Mouse (Mus musculus) cerebellum, postnatal 36 days (tissue): ENCODE measurements around the gene Nlrp14.
"Not testable (repeated sequence)": the region's sequence is repeated elsewhere in the genome, so short reads cannot be mapped to it uniquely, and the experiment has no call there.

Experiments
- DNase-seq, 2 experiments: peaks; one replicate each; pipeline ENCODE4 v3.0.0; 2021 to 2022; ENCODE audit warnings: mixed read lengths in 2 of 2

Nlrp14 gene

GRCm38 (mm10) chr7:107166690-107167089 is at the start of gene Nlrp14:
Nlrp14 (plus strand) TSS chr7:107166990.
- no peak for DNase-seq

GRCm38 (mm10) chr7:107130983-107131382 is 35.8 kb upstream of the Nlrp14 start, which contains the start of gene Olfr715:
Olfr715 (minus strand) TSS chr7:107131083.
- not testable (repeated sequence) for DNase-seq

GRCm38 (mm10) chr7:107138027-107138426 is 28.8 kb upstream of the Nlrp14 start, which contains the start of gene Olfr716:
Olfr716 (plus strand) TSS chr7:107138327.
- DNase-seq: not testable (repeated sequence)

- no peak for DNase-seq
These were observed 13.6 kb downstream of the Nlrp14 start for GRCm38 (mm10) chr7:107180406-107180805.

GRCm38 (mm10) chr7:107201817-107202216 is 35.0 kb downstream of the Nlrp14 start:
- no peak for DNase-seq

GRCm38 (mm10) chr7:107207843-107208242 is 41.1 kb downstream of the Nlrp14 start:
- DNase-seq: no peak

GRCm38 (mm10) chr7:107209204-107209860 is 42.5 kb downstream of the Nlrp14 start, which contains the start of gene Rbmxl2:
Rbmxl2 (plus strand) TSS chr7:107209445.
- no peak for DNase-seq

- DNase-seq: no peak
These were observed 43.4 kb downstream of the Nlrp14 start for GRCm38 (mm10) chr7:107210126-107210576.

GRCm38 (mm10) chr7:107215723-107216122 is 48.9 kb downstream of the Nlrp14 start:
- peak; percentile 17 to 52 for DNase-seq

- no peak for DNase-seq
These were observed 50.1 kb downstream of the Nlrp14 start for GRCm38 (mm10) chr7:107216845-107217244.

- no peak for DNase-seq
These were observed 70.1 kb downstream of the Nlrp14 start for GRCm38 (mm10) chr7:107236854-107237253.

GRCm38 (mm10) chr7:107237498-107237897 is 70.7 kb downstream of the Nlrp14 start:
- no peak for DNase-seq

- DNase-seq: no peak
These were observed 74.6 kb downstream of the Nlrp14 start for GRCm38 (mm10) chr7:107241371-107241883.
